Mouse (Mus musculus): ENCODE measurements around the gene Gm37240. TPM values are rescaled to one million over a fixed set of nuclear protein-coding genes. Genes with fewer than 3 reads are reported as not detected.
"Not testable (repeated sequence)": the region's sequence is repeated elsewhere in the genome, so short reads cannot be mapped to it uniquely, and the experiment has no call there.

Gene Gm37240
- polyA plus RNA-seq, 1 experiment from 2014 or later: 0.21 TPM

- H3K9ac ChIP-seq: no peak overlapping the region
- 33% methylated on average over 16 of the region's 16 CpGs for WGBS (ENCODE audit: insufficient replicate concordance)
- H3K36me3 ChIP-seq: no peaks in the 10 kb centered on the region
- 0 out of 2 replicates have a peak overlapping the region, but pooled peaks have one; percentile 3 for H3K27ac ChIP-seq
- peaks cover 30% of the 10 kb centered on the region for H3K4me1 ChIP-seq (replicated peaks)
- 0 out of 2 replicates have a peak, but pooled peaks cover 3% of the 10 kb centered on the region for H3K9me3 ChIP-seq (replicated peaks)
- DNase-seq (no peak), ATAC-seq (ENCODE audit: low read depth) (no peak)
- H3K4me2 ChIP-seq: peak overlapping the region; percentile 71
- no peak overlapping the region for H3K4me3 ChIP-seq (replicated peaks)
- no peaks in the 10 kb centered on the region for H3K27me3 ChIP-seq
These were observed 1232.2 kb downstream of the Gm37240 start for GRCm38 (mm10) chr3:84654900-84655784.

DNA sequence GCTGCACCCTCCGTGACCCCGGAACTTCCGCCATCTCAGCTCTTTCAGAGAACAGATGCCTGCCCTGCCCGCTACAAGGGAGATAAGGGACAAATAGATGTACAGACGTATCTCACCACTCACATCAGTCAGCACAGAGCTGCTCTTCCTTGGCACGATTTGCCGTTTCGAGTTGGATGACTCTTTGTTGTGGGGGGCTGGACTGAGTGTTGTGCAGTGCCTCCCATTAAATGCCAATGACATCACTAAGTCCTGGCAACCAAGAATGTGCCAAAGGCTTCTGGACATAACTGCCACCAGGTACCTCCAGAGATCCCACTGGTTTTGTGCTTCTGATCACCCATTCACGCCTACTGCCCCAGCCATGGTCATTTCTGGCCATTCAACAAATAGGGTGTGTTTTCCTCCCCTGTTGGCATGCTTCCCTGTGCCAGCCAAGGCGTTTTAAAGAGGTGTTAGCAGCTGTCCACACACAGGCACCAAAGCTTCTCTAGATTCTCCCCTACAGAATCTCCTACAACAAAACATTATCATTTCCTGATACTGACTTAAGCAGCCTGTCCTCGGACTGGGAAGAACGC is 1233.0 kb downstream of the Gm37240 start:
- H3K27ac ChIP-seq: 0 out of 2 replicates have a peak overlapping the region, but pooled peaks have one; percentile 11
- ATAC-seq (ENCODE audit: low read depth): peak; percentile 91

DNA sequence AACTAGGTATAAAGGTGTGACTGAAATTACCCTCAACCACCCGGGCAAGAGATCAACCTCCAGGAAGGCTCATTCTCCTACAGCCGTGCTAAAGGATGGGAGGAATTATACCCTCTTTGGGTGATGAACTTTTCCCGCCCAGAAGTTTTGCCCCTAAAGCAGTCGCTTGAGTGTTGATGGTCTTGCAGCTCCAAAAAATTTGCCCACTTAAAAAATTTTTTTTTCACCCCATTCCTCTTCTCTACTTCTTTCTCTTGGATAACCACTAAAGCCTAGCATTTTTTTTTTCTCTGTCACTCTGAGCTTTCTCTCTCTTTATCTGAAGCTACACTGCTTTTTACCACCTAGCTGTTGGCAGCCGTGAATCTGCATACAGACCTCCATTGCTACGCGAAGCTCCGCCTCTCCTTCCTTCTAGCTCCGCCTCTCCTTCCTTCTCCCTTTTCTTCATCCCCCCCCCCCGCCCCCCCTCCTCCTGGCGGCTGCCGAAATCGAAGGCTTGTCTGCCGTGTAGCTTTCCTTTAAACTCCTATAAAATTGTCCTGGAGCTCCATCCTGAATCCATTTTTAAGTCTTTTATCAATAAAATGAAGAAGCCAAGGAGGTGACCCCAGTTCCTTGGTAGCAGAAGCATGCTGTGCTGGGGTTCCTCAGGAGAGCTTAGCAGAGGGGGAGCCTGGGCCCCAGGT is 1233.6 kb downstream of the Gm37240 start:
- H3K36me3 ChIP-seq: no peaks in the 10 kb centered on the region
- H3K4me1 ChIP-seq (replicated peaks): peaks cover 30% of the 10 kb centered on the region
- DNase-seq: no peak
- H3K27me3 ChIP-seq: no peaks in the 10 kb centered on the region
- peak overlapping the region; percentile 28; the same call in 1 of the 2 replicates for H3K9ac ChIP-seq
- H3K9me3 ChIP-seq (replicated peaks): 0 out of 2 replicates have a peak, but pooled peaks cover under 1% of the 10 kb centered on the region
- peak overlapping the region; percentile 71 for H3K4me2 ChIP-seq
- peak; percentile 59 for ATAC-seq (ENCODE audit: low read depth)
- peak overlapping the region; percentile 52 for H3K4me3 ChIP-seq (replicated peaks)
- H3K27ac ChIP-seq: 0 out of 2 replicates have a peak overlapping the region, but pooled peaks have one; percentile 11
- WGBS (ENCODE audit: insufficient replicate concordance): 10% methylated on average over 14 of the region's 14 CpGs

More for the DNA sequence above, 1233.0 kb downstream of the Gm37240 start:
- peak; percentile 50 for DNase-seq
- 8% methylated on average over 12 of the region's 12 CpGs for WGBS (ENCODE audit: insufficient replicate concordance)
- H3K4me2 ChIP-seq: peak overlapping the region; percentile 71
- 0 out of 2 replicates have a peak, but pooled peaks cover 3% of the 10 kb centered on the region for H3K9me3 ChIP-seq (replicated peaks)
- H3K36me3 ChIP-seq: no peaks in the 10 kb centered on the region
- H3K27me3 ChIP-seq: no peaks in the 10 kb centered on the region
- H3K4me3 ChIP-seq (replicated peaks): peak overlapping the region; percentile 52
- H3K4me1 ChIP-seq (replicated peaks): peaks cover 30% of the 10 kb centered on the region
- H3K9ac ChIP-seq: peak overlapping the region; percentile 28; the same call in 1 of the 2 replicates

DNA sequence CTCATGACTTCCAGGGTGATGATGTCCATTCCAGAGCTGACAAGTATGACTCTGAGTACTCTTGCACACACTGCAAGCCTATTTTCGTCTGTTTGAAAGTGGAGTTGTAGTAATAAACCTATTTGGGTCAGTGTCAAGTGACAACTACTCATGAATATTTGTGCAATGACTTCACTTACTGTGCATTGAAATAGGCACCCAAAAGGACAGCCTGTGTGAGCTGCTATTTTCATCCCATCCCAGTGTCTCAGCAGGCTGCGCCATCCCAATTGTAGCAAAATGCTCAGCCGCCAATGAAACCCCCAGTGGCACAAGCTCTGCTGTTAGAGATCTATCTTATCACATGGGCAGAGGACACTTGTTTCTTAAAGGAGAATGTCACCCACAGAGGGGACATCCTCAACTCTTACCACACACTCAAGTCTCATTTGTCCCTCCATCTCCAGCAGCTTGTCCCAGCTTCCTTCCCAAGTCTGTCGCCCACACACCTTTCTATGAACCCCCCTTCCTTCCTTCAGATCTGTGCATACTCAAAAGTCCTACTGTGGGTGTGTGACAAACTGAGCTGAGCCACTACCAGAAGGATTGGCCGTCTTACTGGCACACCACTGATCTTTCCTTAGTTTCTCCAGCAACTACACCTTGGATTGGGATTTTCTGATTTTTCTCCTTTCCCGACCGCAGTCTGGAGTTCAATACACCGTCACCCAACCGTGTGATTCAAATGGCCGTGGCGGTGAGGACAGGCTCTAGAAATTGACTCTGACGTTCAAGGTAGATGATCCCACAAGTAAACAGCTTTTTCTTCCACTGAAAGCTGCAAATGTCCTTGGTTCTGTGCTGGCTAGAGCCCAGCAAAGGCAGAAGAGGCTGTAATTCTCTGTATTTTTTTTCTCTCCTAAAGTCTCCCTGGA is 1234.4 kb downstream of the Gm37240 start:
- no peak for ATAC-seq (ENCODE audit: low read depth)
- no peaks in the 10 kb centered on the region for H3K36me3 ChIP-seq
- H3K27ac ChIP-seq: no peak overlapping the region
- H3K9ac ChIP-seq: no peak overlapping the region
- H3K4me1 ChIP-seq (replicated peaks): peaks cover 30% of the 10 kb centered on the region
- H3K27me3 ChIP-seq: no peaks in the 10 kb centered on the region
- no peaks in the 10 kb centered on the region for H3K9me3 ChIP-seq (replicated peaks)
- H3K4me2 ChIP-seq: peak overlapping the region; percentile 71
- no peak for DNase-seq
- WGBS (ENCODE audit: insufficient replicate concordance): 64% methylated on average over 12 of the region's 12 CpGs
- peak overlapping the region; percentile 52 for H3K4me3 ChIP-seq (replicated peaks)

DNA sequence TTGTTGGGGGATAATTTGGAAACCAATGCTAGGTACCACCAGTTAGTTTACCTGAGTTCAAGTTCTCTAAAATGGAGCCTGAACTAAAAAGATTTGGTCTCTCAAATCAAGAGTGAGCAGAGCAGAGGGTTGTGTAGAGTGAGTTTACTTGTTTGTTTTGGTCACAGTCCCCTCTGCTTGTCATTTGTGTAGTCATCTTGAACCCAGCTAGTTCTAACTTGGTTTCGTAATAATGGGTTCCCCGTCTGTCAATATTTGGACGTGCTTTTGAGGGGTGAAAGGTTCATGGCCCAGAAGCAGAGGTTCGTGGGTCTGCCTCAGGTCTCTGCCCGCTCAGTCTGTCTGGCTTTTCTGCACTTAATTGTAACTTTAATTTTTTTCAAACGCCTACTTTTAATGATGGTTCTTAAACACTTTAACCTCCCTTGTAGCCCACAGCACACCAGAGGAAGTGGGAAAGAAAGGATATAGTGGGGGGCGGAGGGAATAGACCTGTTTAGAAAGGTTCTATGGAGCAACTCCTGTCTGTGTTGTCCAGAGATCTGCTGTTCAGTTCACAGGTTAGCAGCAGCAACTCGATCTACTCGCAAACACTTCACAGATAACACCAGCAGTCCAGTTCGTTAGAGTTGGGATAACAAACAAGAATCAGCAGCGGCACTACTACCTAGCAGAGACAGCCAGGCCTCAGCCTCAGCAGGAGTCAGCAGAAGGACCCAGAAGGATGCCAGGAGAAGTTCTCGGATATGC is 1237.6 kb downstream of the Gm37240 start:
- peaks cover 22% of the 10 kb centered on the region for H3K4me1 ChIP-seq (replicated peaks)
- H3K27ac ChIP-seq: peak overlapping the region; percentile 19; the same call in 1 of the 2 replicates
- H3K9ac ChIP-seq: no peak overlapping the region
- 69% methylated on average over 12 of the region's 12 CpGs for WGBS (ENCODE audit: insufficient replicate concordance)
- ATAC-seq (ENCODE audit: low read depth) (no peak), DNase-seq (no peak)
- no peaks in the 10 kb centered on the region for H3K9me3 ChIP-seq (replicated peaks)
- no peaks in the 10 kb centered on the region for H3K36me3 ChIP-seq
- no peaks in the 10 kb centered on the region for H3K27me3 ChIP-seq
- no peak overlapping the region for H3K4me2 ChIP-seq
- no peak overlapping the region for H3K4me3 ChIP-seq (replicated peaks)

DNA sequence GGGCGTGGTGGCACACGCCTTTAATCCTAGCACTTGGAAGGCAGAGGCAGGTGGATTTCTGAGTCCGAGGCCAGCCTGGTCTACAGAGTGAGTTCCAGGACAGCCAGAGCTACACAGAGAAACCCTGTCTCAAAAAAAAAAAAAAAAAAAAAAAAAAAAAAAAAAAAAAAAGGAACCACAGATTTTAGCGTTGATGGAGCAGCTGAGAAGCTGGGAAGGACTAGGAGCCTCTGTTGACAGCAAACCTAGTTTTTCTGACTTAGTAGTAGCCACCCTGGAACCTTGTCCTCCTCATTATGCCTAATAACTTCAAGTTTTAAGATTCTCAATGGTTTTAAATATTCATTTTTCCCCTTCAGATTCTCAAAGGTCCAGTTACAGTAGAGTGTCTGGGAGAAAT is 1239.2 kb downstream of the Gm37240 start:
- H3K9me3 ChIP-seq (replicated peaks); DNase-seq; H3K9ac ChIP-seq; H3K27ac ChIP-seq; H3K36me3 ChIP-seq; H3K4me1 ChIP-seq (replicated peaks); H3K27me3 ChIP-seq; H3K4me3 ChIP-seq (replicated peaks); H3K4me2 ChIP-seq; ATAC-seq (ENCODE audit: low read depth): not testable (repeated sequence)
- 56% methylated on average over 4 of the region's 4 CpGs for WGBS (ENCODE audit: insufficient replicate concordance)

DNA sequence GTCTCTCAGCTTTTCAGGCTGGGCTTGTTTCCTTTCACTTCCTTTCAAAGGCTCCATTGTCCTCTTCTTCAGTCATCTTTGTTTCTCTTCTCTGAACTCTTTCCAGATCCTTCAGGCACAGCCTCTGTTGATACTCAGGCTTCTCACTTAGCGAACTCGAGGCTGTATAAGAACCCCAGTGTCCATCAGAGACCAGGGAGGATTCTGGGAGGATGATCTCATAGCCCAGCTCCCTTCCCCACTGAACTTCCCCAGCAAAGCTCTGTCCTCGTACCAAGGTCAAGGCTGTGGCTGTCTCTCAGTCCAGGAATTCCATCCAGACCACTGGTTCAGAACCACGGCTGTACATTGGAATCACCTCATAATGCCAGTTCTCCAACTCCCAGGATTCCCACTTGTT is 1239.7 kb downstream of the Gm37240 start:
- no peak for ATAC-seq (ENCODE audit: low read depth)
- H3K27me3 ChIP-seq: no peaks in the 10 kb centered on the region
- H3K36me3 ChIP-seq: no peaks in the 10 kb centered on the region
- H3K4me3 ChIP-seq (replicated peaks): no peak overlapping the region
- no peak overlapping the region for H3K4me2 ChIP-seq
- no peak overlapping the region for H3K9ac ChIP-seq
- no peak for DNase-seq
- H3K9me3 ChIP-seq (replicated peaks): no peaks in the 10 kb centered on the region
- H3K4me1 ChIP-seq (replicated peaks): peaks cover under 1% of the 10 kb centered on the region; the same call in 1 of the 2 replicates
- H3K27ac ChIP-seq: no peak overlapping the region
- WGBS (ENCODE audit: insufficient replicate concordance): 33% methylated on average over 4 of the region's 4 CpGs

- DNase-seq: no peak
- no peaks in the 10 kb centered on the region for H3K4me1 ChIP-seq (replicated peaks)
- H3K4me2 ChIP-seq: no peak overlapping the region
These were observed 1240.9 kb downstream of the Gm37240 start for GRCm38 (mm10) chr3:84646331-84646845.

DNA sequence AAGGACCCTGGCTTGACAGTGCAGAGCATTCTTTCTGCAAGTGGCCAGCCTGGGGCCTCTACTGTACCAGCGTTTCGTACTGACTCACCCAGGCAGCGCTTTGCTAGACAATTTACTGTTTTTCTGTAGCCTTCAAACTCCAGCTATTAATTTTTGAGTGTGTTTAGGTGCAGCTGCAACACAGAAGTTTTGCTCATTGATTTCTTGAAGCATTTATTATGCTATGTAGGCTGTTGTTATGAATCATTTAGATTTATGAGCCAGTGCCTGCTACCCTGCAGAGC is 1241.4 kb downstream of the Gm37240 start:
- no peak for DNase-seq
- no peak overlapping the region for H3K4me3 ChIP-seq (replicated peaks)
- no peak overlapping the region for H3K9ac ChIP-seq
- H3K9me3 ChIP-seq (replicated peaks): no peaks in the 10 kb centered on the region
- H3K36me3 ChIP-seq: no peaks in the 10 kb centered on the region
- no peaks in the 10 kb centered on the region for H3K27me3 ChIP-seq
- no peak for ATAC-seq (ENCODE audit: low read depth)
- no peak overlapping the region for H3K4me2 ChIP-seq
- 85% methylated on average over 3 of the region's 3 CpGs for WGBS (ENCODE audit: insufficient replicate concordance)
- no peaks in the 10 kb centered on the region for H3K4me1 ChIP-seq (replicated peaks)
- H3K27ac ChIP-seq: no peak overlapping the region

More at GRCm38 (mm10) chr3:84646331-84646845, 1240.9 kb downstream of the Gm37240 start:
- Histone ChIP-seq H3K27me3 (no peaks in the 10 kb centered on the region), H3K9me3 (replicated peaks) (no peaks in the 10 kb centered on the region), H3K4me3 (replicated peaks) (no peak overlapping the region), H3K36me3 (no peaks in the 10 kb centered on the region), H3K27ac (no peak overlapping the region), H3K9ac (no peak overlapping the region)
- no peak for ATAC-seq (ENCODE audit: low read depth)
- WGBS (ENCODE audit: insufficient replicate concordance): 62% methylated on average over 8 of the region's 8 CpGs

Data from liver, embryonic 13.5 days (tissue).